22 mouse cellular contexts compared by ENCODE assay signal in the genomic region with DNA sequence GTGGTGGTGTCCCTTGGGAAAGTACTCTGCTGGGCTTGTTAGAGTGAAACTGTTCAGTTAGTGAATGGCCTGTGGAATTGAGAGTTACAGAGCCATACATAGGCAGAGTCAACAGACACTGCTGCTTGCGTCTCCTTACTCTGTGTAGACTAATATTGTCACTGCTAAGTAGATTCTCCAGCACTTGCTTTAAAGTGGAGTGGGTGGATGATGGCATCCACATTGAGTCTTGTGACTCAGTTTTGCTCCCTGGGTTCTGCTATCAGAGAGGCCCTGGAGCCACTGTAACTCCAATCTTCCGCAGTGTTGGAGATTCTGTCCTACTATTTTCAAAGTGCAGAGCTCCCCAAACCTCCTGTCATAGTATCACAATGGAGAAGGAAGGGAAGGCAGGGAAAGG. TPM values are rescaled to one million over a fixed set of nuclear protein-coding genes. Genes with fewer than 3 reads are reported as not detected.
"Had no signal": no experiment of that assay in that cellular context is flagged by ENCODE, and none has a peak within 500 bp of the region (broad histone marks: within the 10 kb centered on the region; RNA-seq: fewer than 3 reads in every experiment).

No protein-coding gene starts in this region.

- DNase-seq: heart, postnatal 14 days; heart, postnatal 36 days; heart, postnatal 4 days; kidney, adult 11 months; kidney, adult 18-20 months; kidney, adult 2 months; kidney, adult 8-10 months; kidney, adult 9 months; kidney, postnatal 10 days; kidney, postnatal 14 days; kidney, postnatal 25 days; kidney, postnatal 36 days; kidney, postnatal 4 days; layer of hippocampus, adult 9-11 months; layer of hippocampus, postnatal 36 days had no signal

- ATAC-seq: hindbrain, embryonic 16.5 days; hindbrain, postnatal 0 days; inflammation-experienced regulatory T-cells, adult 6 months; intestine, embryonic 15.5 days; intestine, embryonic 16.5 days; intestine, postnatal 0 days had no signal

RNA-seq across cellular contexts. Expression of a gene that starts 13.7 kb away (rescaled TPM):
- total RNA-seq: hematopoietic stem cell, adult 5-6 weeks had no signal
